Mouse (Mus musculus) hindbrain, embryonic 13.5 days (tissue): ENCODE measurements around the gene Crat. TPM values are rescaled to one million over a fixed set of nuclear protein-coding genes. Genes with fewer than 3 reads are reported as not detected.

Source experiments
- ATAC-seq: fragments of 200-750 bp; cut with Nextera tagmentation; 2 replicates; pipeline ENCODE4 v1.8.0; 2017; ENCODE audit warnings: moderate TSS enrichment; ENCODE audit not compliant: low FRiP score
- H3K27ac ChIP-seq: fragments of 300-500 bp; sonication (generic); 2 replicates; pipeline ENCODE4 v1.5.1; 2015; ENCODE audit warnings: inconsistent platforms, mild to moderate bottlenecking, moderate library complexity
- H3K27me3 ChIP-seq: fragments of 300-500 bp; sonication (generic); 2 replicates; pipeline ENCODE4 v1.6.1; 2015; ENCODE audit warnings: mild to moderate bottlenecking, inconsistent platforms
- H3K36me3 ChIP-seq: fragments of 300-500 bp; sonication (generic); 2 replicates; pipeline ENCODE4 v1.6.1; 2015; ENCODE audit warnings: mild to moderate bottlenecking, inconsistent platforms
- H3K4me1 ChIP-seq: fragments of 300-500 bp; sonication (generic); replicated peaks from 2 replicates; pipeline ENCODE4 v1.6.1; 2015; ENCODE audit warnings: inconsistent platforms
- H3K4me2 ChIP-seq: fragments of 300-500 bp; sonication (generic); 2 replicates; pipeline ENCODE4 v1.6.1; 2015; ENCODE audit warnings: inconsistent platforms, mild to moderate bottlenecking, moderate library complexity
- H3K4me3 ChIP-seq: fragments of 300-500 bp; sonication (generic); 2 replicates; pipeline ENCODE4 v1.5.1; 2015; ENCODE audit warnings: mild to moderate bottlenecking, inconsistent platforms
- H3K9ac ChIP-seq: fragments of 300-500 bp; sonication (generic); 2 replicates; pipeline ENCODE4 v1.6.1; 2015; ENCODE audit warnings: mild to moderate bottlenecking, inconsistent platforms
- H3K9me3 ChIP-seq: fragments of 300-500 bp; sonication (generic); 2 replicates; pipeline ENCODE4 v1.6.1; 2016; ENCODE audit warnings: inconsistent platforms
- WGBS: fragments of 180-500 bp; shearing (Covaris S2); methylation state at CpG from one replicate; pipeline ENCODE4 v1.1.7; 2015; 5-methylcytosine and 5-hydroxymethylcytosine counted together
- polyA plus RNA-seq: library from polyadenylated mRNA; unstranded; fragments of >200 nt; fragmentation: Nextera tagmentation; extraction: Ambion mirVana; gene quantifications from 2 replicates; pipeline ENCODE4 v1.2.1, GENCODE M21; 2015

Gene Crat
- polyA plus RNA-seq, 1 experiment from 2014 or later: 24.0 TPM

- peak; percentile 54; the same call in 1 of the 2 replicates for ATAC-seq
These were observed 16.1 kb downstream of the Crat start for GRCm38 (mm10) chr2:30399191-30400171.

GRCm38 (mm10) chr2:30397986-30398512 lies 17.6 kb downstream of the Crat start:
- no peak overlapping the region for H3K27ac ChIP-seq
- 72% methylated on average over 10 of the region's 10 CpGs for WGBS

More at GRCm38 (mm10) chr2:30399191-30400171, 16.1 kb downstream of the Crat start:
- 20% methylated on average over 20 of the region's 20 CpGs for WGBS
- no peaks in the 10 kb centered on the region for H3K27me3 ChIP-seq
- peak overlapping the region; percentile 83 for H3K27ac ChIP-seq
- no peak overlapping the region for H3K4me2 ChIP-seq
- no peaks in the 10 kb centered on the region for H3K9me3 ChIP-seq
- peaks cover 93% of the 10 kb centered on the region for H3K36me3 ChIP-seq
- H3K4me1 ChIP-seq: peaks cover 32% of the 10 kb centered on the region
- H3K4me3 ChIP-seq: no peak overlapping the region
- peak overlapping the region; percentile 52; the same call in 1 of the 2 replicates for H3K9ac ChIP-seq

GRCm38 (mm10) chr2:30396246-30396645 lies 19.4 kb downstream of the Crat start:
- H3K4me1 ChIP-seq: peaks cover 53% of the 10 kb centered on the region
- no peak overlapping the region for H3K27ac ChIP-seq
- H3K4me3 ChIP-seq: no peak overlapping the region
- WGBS: 89% methylated on average over 7 of the region's 7 CpGs
- no peak overlapping the region for H3K4me2 ChIP-seq
- no peaks in the 10 kb centered on the region for H3K9me3 ChIP-seq
- ATAC-seq: no peak
- H3K9ac ChIP-seq: no peak overlapping the region
- H3K36me3 ChIP-seq: peaks cover 61% of the 10 kb centered on the region
- H3K27me3 ChIP-seq: no peaks in the 10 kb centered on the region

More at GRCm38 (mm10) chr2:30397986-30398512, 17.6 kb downstream of the Crat start:
- ATAC-seq: no peak
- Histone ChIP-seq H3K27me3 (no peaks in the 10 kb centered on the region), H3K9me3 (no peaks in the 10 kb centered on the region), H3K36me3 (peaks cover 79% of the 10 kb centered on the region), H3K4me2 (no peak overlapping the region), H3K4me3 (no peak overlapping the region), H3K9ac (peak overlapping the region; percentile 35; the same call in 1 of the 2 replicates), H3K4me1 (peaks cover 46% of the 10 kb centered on the region)

GRCm38 (mm10) chr2:30395757-30396156 lies 19.9 kb downstream of the Crat start:
- no peaks in the 10 kb centered on the region for H3K27me3 ChIP-seq
- H3K27ac ChIP-seq: no peak overlapping the region
- H3K4me3 ChIP-seq: no peak overlapping the region
- H3K36me3 ChIP-seq: peaks cover 56% of the 10 kb centered on the region
- 94% methylated on average over 7 of the region's 7 CpGs for WGBS
- no peak for ATAC-seq
- H3K9ac ChIP-seq: no peak overlapping the region
- H3K9me3 ChIP-seq: no peaks in the 10 kb centered on the region
- H3K4me2 ChIP-seq: no peak overlapping the region
- peaks cover 58% of the 10 kb centered on the region for H3K4me1 ChIP-seq

GRCm38 (mm10) chr2:30393370-30393656 lies 22.3 kb downstream of the Crat start:
- Histone ChIP-seq H3K4me3 (peak overlapping the region; percentile 82), H3K9ac (peak overlapping the region; percentile 93), H3K4me1 (peaks cover 34% of the 10 kb centered on the region), H3K27me3 (no peaks in the 10 kb centered on the region), H3K36me3 (peaks cover 34% of the 10 kb centered on the region), H3K9me3 (no peaks in the 10 kb centered on the region), H3K27ac (peak overlapping the region; percentile 96), H3K4me2 (peak overlapping the region; percentile 99)
- WGBS: 83% methylated on average over 1 of the region's 1 CpGs
- no peak for ATAC-seq

- H3K4me3 ChIP-seq: peak overlapping the region; percentile 82
- H3K27ac ChIP-seq: peak overlapping the region; percentile 96
- no peaks in the 10 kb centered on the region for H3K27me3 ChIP-seq
- WGBS: 1% methylated on average over 54 of the region's 54 CpGs
- peak; percentile 87 for ATAC-seq
- no peaks in the 10 kb centered on the region for H3K9me3 ChIP-seq
- peaks cover 29% of the 10 kb centered on the region for H3K36me3 ChIP-seq
- H3K4me1 ChIP-seq: peaks cover 29% of the 10 kb centered on the region
- peak overlapping the region; percentile 93 for H3K9ac ChIP-seq
- H3K4me2 ChIP-seq: peak overlapping the region; percentile 99
These were observed 22.8 kb downstream of the Crat start for GRCm38 (mm10) chr2:30392577-30393369.

GRCm38 (mm10) chr2:30392114-30392576 lies 23.5 kb downstream of the Crat start, which contains the start of gene Dolpp1:
Gene Dolpp1, plus strand, starts transcription at chr2:30392254.
- peaks cover 22% of the 10 kb centered on the region for H3K36me3 ChIP-seq
- peaks cover 29% of the 10 kb centered on the region for H3K4me1 ChIP-seq
- peak within 1 kb of the TSS; percentile 99 for H3K4me2 ChIP-seq
- peak within 1 kb of the TSS; percentile 82 for H3K4me3 ChIP-seq
- no peaks in the 10 kb centered on the region for H3K27me3 ChIP-seq
- peak within 1 kb of the TSS; percentile 93 for H3K9ac ChIP-seq
- no peaks in the 10 kb centered on the region for H3K9me3 ChIP-seq
- peak; percentile 99 for ATAC-seq
- peak within 1 kb of the TSS; percentile 96 for H3K27ac ChIP-seq
- WGBS: under 1% methylated on average over 40 of the region's 40 CpGs

GRCm38 (mm10) chr2:30389000-30389399 lies 26.6 kb downstream of the Crat start:
- no peak overlapping the region for H3K4me2 ChIP-seq
- no peak overlapping the region for H3K27ac ChIP-seq
- peaks cover 24% of the 10 kb centered on the region for H3K4me1 ChIP-seq
- H3K4me3 ChIP-seq: no peak overlapping the region
- H3K9me3 ChIP-seq: no peaks in the 10 kb centered on the region
- 89% methylated on average over 2 of the region's 2 CpGs for WGBS
- no peak for ATAC-seq
- H3K36me3 ChIP-seq: peaks cover 21% of the 10 kb centered on the region
- no peaks in the 10 kb centered on the region for H3K27me3 ChIP-seq
- H3K9ac ChIP-seq: no peak overlapping the region

- no peak overlapping the region for H3K9ac ChIP-seq
- WGBS: 89% methylated on average over 9 of the region's 9 CpGs
- peaks cover 11% of the 10 kb centered on the region for H3K4me1 ChIP-seq
- no peak overlapping the region for H3K4me2 ChIP-seq
- no peak overlapping the region for H3K27ac ChIP-seq
- no peak for ATAC-seq
- no peak overlapping the region for H3K4me3 ChIP-seq
- H3K9me3 ChIP-seq: no peaks in the 10 kb centered on the region
- H3K36me3 ChIP-seq: peaks cover 42% of the 10 kb centered on the region
- H3K27me3 ChIP-seq: no peaks in the 10 kb centered on the region
These were observed 28.7 kb downstream of the Crat start for GRCm38 (mm10) chr2:30386913-30387312.

GRCm38 (mm10) chr2:30385591-30385990 lies 30.0 kb downstream of the Crat start:
- 88% methylated on average over 4 of the region's 4 CpGs for WGBS
- no peaks in the 10 kb centered on the region for H3K4me1 ChIP-seq
- no peak overlapping the region for H3K4me3 ChIP-seq
- no peak overlapping the region for H3K9ac ChIP-seq
- H3K36me3 ChIP-seq: peaks cover 55% of the 10 kb centered on the region
- no peak overlapping the region for H3K27ac ChIP-seq
- H3K27me3 ChIP-seq: no peaks in the 10 kb centered on the region
- H3K9me3 ChIP-seq: no peaks in the 10 kb centered on the region
- no peak overlapping the region for H3K4me2 ChIP-seq
- no peak for ATAC-seq

GRCm38 (mm10) chr2:30384814-30385213 lies 30.8 kb downstream of the Crat start:
- no peak for ATAC-seq
- H3K4me3 ChIP-seq: no peak overlapping the region
- no peak overlapping the region for H3K4me2 ChIP-seq
- H3K9me3 ChIP-seq: no peaks in the 10 kb centered on the region
- no peak overlapping the region for H3K27ac ChIP-seq
- 92% methylated on average over 5 of the region's 5 CpGs for WGBS
- H3K36me3 ChIP-seq: peaks cover 63% of the 10 kb centered on the region
- no peaks in the 10 kb centered on the region for H3K4me1 ChIP-seq
- H3K9ac ChIP-seq: no peak overlapping the region
- no peaks in the 10 kb centered on the region for H3K27me3 ChIP-seq

GRCm38 (mm10) chr2:30381377-30381725 lies 34.3 kb downstream of the Crat start:
- Histone ChIP-seq H3K9ac (no peak overlapping the region), H3K27me3 (no peaks in the 10 kb centered on the region), H3K27ac (no peak overlapping the region), H3K36me3 (peaks cover 98% of the 10 kb centered on the region), H3K4me3 (no peak overlapping the region), H3K9me3 (no peaks in the 10 kb centered on the region), H3K4me1 (no peaks in the 10 kb centered on the region), H3K4me2 (no peak overlapping the region)
- 96% methylated on average over 4 of the region's 4 CpGs for WGBS
- no peak for ATAC-seq
